Mouse (Mus musculus): ENCODE measurements at regions not wholly inside any gene's neighbourhood (a gene's known extent, or its start where the extent isn't known, plus 50 kb on each side); places are given as distances from the start of the nearest gene placed in this dataset.

- no peak for TF ChIP-seq CTCF (IDR thresholded peaks at IDR 0.05; ENCODE audit: borderline replicate concordance, insufficient read depth, low read depth, low read length)
- no peak for TF ChIP-seq POLR2A (IDR thresholded peaks at IDR 0.05; ENCODE audit: borderline replicate concordance, insufficient read depth, low read length)
Observed at GRCm38 (mm10) chr5:12243179-12243805, 139.9 kb upstream of the Sema3d start.

Measured in cerebellum, adult 2 months (tissue).